In the genomic region with DNA sequence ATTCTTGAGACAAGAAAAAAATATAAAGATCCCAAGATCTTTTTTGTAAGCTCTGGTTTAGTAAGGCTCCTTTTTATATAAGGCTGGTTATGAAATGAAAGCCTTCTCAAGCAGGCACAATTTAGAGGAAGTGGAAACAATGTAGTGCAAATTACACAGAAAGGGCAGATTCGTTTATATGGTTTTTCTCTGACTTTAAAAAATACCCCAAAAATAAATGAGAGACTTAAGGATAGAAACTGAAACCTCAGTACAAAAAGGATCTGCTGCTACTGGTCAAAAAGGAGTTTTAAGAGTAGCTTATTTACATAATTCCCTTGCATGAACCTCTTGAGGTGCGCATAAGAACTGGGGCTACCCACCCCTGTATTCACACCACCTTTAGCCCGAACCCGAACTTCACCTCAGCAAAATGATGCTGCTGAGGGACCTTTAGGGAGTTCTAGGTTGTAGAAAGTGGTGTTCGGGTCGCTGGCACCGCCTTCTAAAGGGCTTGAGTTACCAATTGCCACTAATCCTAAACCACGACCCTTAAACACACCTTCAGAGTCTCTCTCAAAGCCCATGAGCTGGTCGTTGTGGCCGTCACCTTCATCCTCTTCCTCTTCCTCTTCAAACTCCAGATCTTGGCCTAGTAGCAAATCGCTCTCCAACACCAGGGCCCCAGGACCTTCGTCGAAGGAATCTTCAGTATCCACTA, we compare ENCODE assay signal across 9 mouse cellular contexts. TPM values are rescaled to one million over a fixed set of nuclear protein-coding genes. Genes with fewer than 3 reads are reported as not detected.
DNase-seq lines count a peak whose midpoint lies in the region; ATAC-seq and TF ChIP-seq lines count a peak whose summit lies in the region.
"Had no signal": no experiment of that assay in that cellular context is flagged by ENCODE, and none has a peak within 500 bp of the region (broad histone marks: within the 10 kb centered on the region; RNA-seq: fewer than 3 reads in every experiment).

No protein-coding gene starts in this region.

- ATAC-seq in G1E (ENCODE audit: extremely low read depth, insufficient number of reproducible peaks, low FRiP score, poor library complexity, severe bottlenecking), result no peak
- ATAC-seq in hindbrain, embryonic 11.5 days (ENCODE audit: low FRiP score), result no peak
- ATAC-seq in midbrain, embryonic 11.5 days (ENCODE audit: low FRiP score), result no peak

- 10% methylated on average over 13 of the region's 13 CpGs for WGBS in kidney, adult 2 months
- 23% methylated on average over 13 of the region's 13 CpGs for WGBS in hindbrain, embryonic 11.5 days
- 20% methylated on average over 13 of the region's 13 CpGs for WGBS in midbrain, embryonic 11.5 days

- no peak for TF ChIP-seq POLR2A in kidney, adult 2 months (IDR thresholded peaks at IDR 0.05; ENCODE audit: low read depth, low read length)

- peak overlapping the region; percentile 71 for H3K4me3 ChIP-seq in kidney, adult 2 months (ENCODE audit: insufficient read depth, low read depth, low read length)
- H3K4me3 ChIP-seq in G1E (ENCODE audit: low read depth, low read length), result peak overlapping the region; percentile 84
- peak overlapping the region; percentile 81 for H3K4me3 ChIP-seq in hindbrain, embryonic 11.5 days (ENCODE audit: low read depth, low read length)
- peak overlapping the region; percentile 76 for H3K4me3 ChIP-seq in midbrain, embryonic 11.5 days (ENCODE audit: low read depth, low read length)

- H3K36me3 ChIP-seq in kidney, adult 2 months (ENCODE audit: control insufficient read depth, insufficient read depth, low read length), result peaks cover 8% of the 10 kb centered on the region
- peaks cover 91% of the 10 kb centered on the region for H3K36me3 ChIP-seq in G1E (replicated peaks)
- peaks cover 18% of the 10 kb centered on the region for H3K36me3 ChIP-seq in hindbrain, embryonic 11.5 days (ENCODE audit: control insufficient read depth, insufficient read depth, low read length)
- H3K36me3 ChIP-seq in midbrain, embryonic 11.5 days (ENCODE audit: control insufficient read depth, insufficient read depth, low read length), result peaks cover 29% of the 10 kb centered on the region

- no peaks in the 10 kb centered on the region for H3K9me3 ChIP-seq in G1E (replicated peaks)
- H3K9me3 ChIP-seq in hindbrain, embryonic 11.5 days (ENCODE audit: control insufficient read depth, low read length), result peaks cover 5% of the 10 kb centered on the region
- peaks cover 4% of the 10 kb centered on the region for H3K9me3 ChIP-seq in midbrain, embryonic 11.5 days (ENCODE audit: control insufficient read depth, low read length)

- H3K4me1 ChIP-seq in kidney, adult 2 months (ENCODE audit: control insufficient read depth, insufficient read depth, low read length), result no peaks in the 10 kb centered on the region; the same call in 1 of the 2 replicates
- peaks cover 72% of the 10 kb centered on the region for H3K4me1 ChIP-seq in G1E (ENCODE audit: insufficient read depth, low read depth, low read length)
- peaks cover 5% of the 10 kb centered on the region; the same call in 1 of the 2 replicates for H3K4me1 ChIP-seq in hindbrain, embryonic 11.5 days (replicated peaks; ENCODE audit: control insufficient read depth, insufficient read depth, low read length)
- H3K4me1 ChIP-seq in midbrain, embryonic 11.5 days (ENCODE audit: control insufficient read depth, insufficient read depth, low read length), result peaks cover 12% of the 10 kb centered on the region

- H3K9ac ChIP-seq in hindbrain, embryonic 11.5 days (ENCODE audit: low read depth, low read length), result peak overlapping the region; percentile 86
- peak overlapping the region; percentile 88 for H3K9ac ChIP-seq in midbrain, embryonic 11.5 days (ENCODE audit: low read length)

- no peak for DNase-seq in kidney, adult 2 months
- no peak for DNase-seq in kidney, postnatal 4 days
- no peak for DNase-seq in G1E (ENCODE audit: low spot score)
- DNase-seq in hindbrain, embryonic 11.5 days (ENCODE audit: low spot score), result no peak
- peak; percentile 44 for DNase-seq in midbrain, embryonic 11.5 days (ENCODE audit: low spot score, missing footprints)
- no peak for DNase-seq in frontal cortex, postnatal 14 days (ENCODE audit: low spot score in 2 of 2)
- DNase-seq in spleen, postnatal 36 days (ENCODE audit: low spot score in 2 of 2), result no peak
- no peak for DNase-seq in ovary, postnatal 36 days (ENCODE audit: low spot score)
- DNase-seq: layer of hippocampus, adult 9-11 months had no signal

- no peaks in the 10 kb centered on the region for H3K27me3 ChIP-seq in kidney, adult 2 months (replicated peaks; ENCODE audit: control insufficient read depth, insufficient read depth, low read length)
- no peaks in the 10 kb centered on the region for H3K27me3 ChIP-seq in G1E (ENCODE audit: insufficient read depth, low read length)
- no peaks in the 10 kb centered on the region for H3K27me3 ChIP-seq in hindbrain, embryonic 11.5 days (ENCODE audit: control insufficient read depth, insufficient read depth, low read length)
- no peaks in the 10 kb centered on the region for H3K27me3 ChIP-seq in midbrain, embryonic 11.5 days (ENCODE audit: control insufficient read depth, insufficient read depth, low read length)

- TF ChIP-seq CTCF in kidney, adult 2 months (conservative IDR thresholded peaks at IDR 0.05; ENCODE audit: insufficient read depth, insufficient read length, low read depth, low read length), result no peak
- no peak for TF ChIP-seq CTCF in G1E (IDR thresholded peaks at IDR 0.05; ENCODE audit: low read depth, low read length)

- H3K27ac ChIP-seq in kidney, adult 2 months (ENCODE audit: insufficient read depth, low read depth, low read length), result peak overlapping the region; percentile 29
- peak overlapping the region; percentile 84; the same call in 1 of the 2 replicates for H3K27ac ChIP-seq in hindbrain, embryonic 11.5 days (ENCODE audit: low read depth, low read length)
- peak overlapping the region; percentile 74 for H3K27ac ChIP-seq in midbrain, embryonic 11.5 days (ENCODE audit: low read depth, low read length)

- peak overlapping the region; percentile 48 for H3K4me2 ChIP-seq in hindbrain, embryonic 11.5 days (replicated peaks; ENCODE audit: low read depth, low read length)
- peak overlapping the region; percentile 63 for H3K4me2 ChIP-seq in midbrain, embryonic 11.5 days

RNA-seq across cellular contexts. Expression of gene Zfp513, which starts 0.9 kb away (rescaled TPM):
- polyA plus RNA-seq in kidney, adult 2 months (2012; rRNA removed), result 22.9 and 29.8 TPM in 2 replicates
- total RNA-seq in G1E (2014; fragmentation: Nextera tagmentation) (9.4 and 12.2 TPM in 2 replicates), G1E (2017) (7.0 and 7.6 TPM in 2 replicates)
- 35.7 and 48.2 TPM in 2 replicates for polyA plus RNA-seq in G1E (2012)
- polyA plus RNA-seq in hindbrain, embryonic 11.5 days (2014; fragmentation: Nextera tagmentation; extraction: Ambion mirVana), result 4.9 and 5.7 TPM in 2 replicates
- polyA plus RNA-seq in midbrain, embryonic 11.5 days (2014; fragmentation: Nextera tagmentation; extraction: Ambion mirVana), result 4.2 and 6.5 TPM in 2 replicates

RNA-seq across cellular contexts. Expression of gene Eif2b4, which starts 8.0 kb away (rescaled TPM):
- polyA plus RNA-seq in kidney, adult 2 months (2012; rRNA removed), result 54.1 and 61.0 TPM in 2 replicates
- total RNA-seq in G1E (2014; fragmentation: Nextera tagmentation), result 43.3 and 104 TPM in 2 replicates
- total RNA-seq in G1E (2017), result 43.6 and 49.3 TPM in 2 replicates
- 139 and 201 TPM in 2 replicates for polyA plus RNA-seq in G1E (2012)
- polyA plus RNA-seq in hindbrain, embryonic 11.5 days (2014; fragmentation: Nextera tagmentation; extraction: Ambion mirVana), result 65.8 and 66.5 TPM in 2 replicates
- 62.0 and 63.9 TPM in 2 replicates for polyA plus RNA-seq in midbrain, embryonic 11.5 days (2014; fragmentation: Nextera tagmentation; extraction: Ambion mirVana)

RNA-seq across cellular contexts. Expression of gene Snx17, which starts 8.2 kb away (rescaled TPM):
- 94.1 and 95.5 TPM in 2 replicates for polyA plus RNA-seq in kidney, adult 2 months (2012; rRNA removed)
- total RNA-seq in G1E (2014; fragmentation: Nextera tagmentation), result 35.3 and 42.8 TPM in 2 replicates
- 56.5 and 65.1 TPM in 2 replicates for total RNA-seq in G1E (2017)
- polyA plus RNA-seq in G1E (2012), result 36.0 and 37.0 TPM in 2 replicates
- polyA plus RNA-seq in hindbrain, embryonic 11.5 days (2014; fragmentation: Nextera tagmentation; extraction: Ambion mirVana), result 133 and 146 TPM in 2 replicates
- 150 and 155 TPM in 2 replicates for polyA plus RNA-seq in midbrain, embryonic 11.5 days (2014; fragmentation: Nextera tagmentation; extraction: Ambion mirVana)

RNA-seq across cellular contexts. Expression of gene Ppm1g, which starts 19.3 kb away (rescaled TPM):
- 41.1 and 43.2 TPM in 2 replicates for polyA plus RNA-seq in kidney, adult 2 months (2012; rRNA removed)
- total RNA-seq in G1E (2014; fragmentation: Nextera tagmentation) (168 and 173 TPM in 2 replicates), G1E (2017) (158 and 176 TPM in 2 replicates)
- 297 and 362 TPM in 2 replicates for polyA plus RNA-seq in G1E (2012)
- 148 and 156 TPM in 2 replicates for polyA plus RNA-seq in hindbrain, embryonic 11.5 days (2014; fragmentation: Nextera tagmentation; extraction: Ambion mirVana)
- polyA plus RNA-seq in midbrain, embryonic 11.5 days (2014; fragmentation: Nextera tagmentation; extraction: Ambion mirVana), result 156 and 164 TPM in 2 replicates

RNA-seq across cellular contexts. Expression of gene Gtf3c2, which starts 21.2 kb away (rescaled TPM):
- polyA plus RNA-seq in kidney, adult 2 months (2012; rRNA removed), result 47.8 and 49.2 TPM in 2 replicates
- total RNA-seq in G1E (2014; fragmentation: Nextera tagmentation), result 161 and 164 TPM in 2 replicates
- total RNA-seq in G1E (2017), result 51.1 and 65.1 TPM in 2 replicates
- 57.0 and 88.3 TPM in 2 replicates for polyA plus RNA-seq in G1E (2012)
- 66.4 and 72.6 TPM in 2 replicates for polyA plus RNA-seq in hindbrain, embryonic 11.5 days (2014; fragmentation: Nextera tagmentation; extraction: Ambion mirVana)
- 71.9 and 72.5 TPM in 2 replicates for polyA plus RNA-seq in midbrain, embryonic 11.5 days (2014; fragmentation: Nextera tagmentation; extraction: Ambion mirVana)

Comparison
In these comparisons a context has a peak if more than half of its experiments do, and no peak if none do; other contexts are left out.
1. H3K27ac ChIP-seq: peak in every context shown above with its lines; median percentile 84 in hindbrain, embryonic 11.5 days; 74 in midbrain, embryonic 11.5 days; 29 in kidney, adult 2 months.